Mouse (Mus musculus) megakaryocyte, embryonic 14.5 days (primary cell): ENCODE data around the gene Cort.

ENCODE experiments used
- FLI1 ChIP-seq: IDR thresholded peaks from 2 replicates; pipeline ENCODE4 v1.6.1; 2012; ENCODE audit warnings: low read length, inconsistent platforms, mixed read lengths
- GATA1 ChIP-seq: IDR thresholded peaks from 3 replicates; pipeline ENCODE4 v1.6.1; 2012; ENCODE audit warnings: mixed read lengths, low read length, inconsistent platforms, borderline replicate concordance

GRCm38 (mm10) chr4:149126663-149127062 is at the start of gene Cort:
- TF ChIP-seq GATA1, result no peak
- TF ChIP-seq FLI1, result no peak
